Mouse (Mus musculus): ENCODE data around the gene Zfp661.

- TF ChIP-seq EP300 (IDR thresholded peaks at IDR 0.05) (no peak), CTCF (IDR thresholded peaks at IDR 0.05) (no peak)
These were observed 13.6 kb downstream of the Zfp661 start for GRCm38 (mm10) chr2:127573322-127573721.

Measured in lung, postnatal 0 days (tissue).